Mouse (Mus musculus): ENCODE measurements around the gene 1600014C23Rik. TPM values are rescaled to one million over a fixed set of nuclear protein-coding genes. Genes with fewer than 3 reads are reported as not detected.
A peak's percentile ranks its signal among the peaks of the same experiment; 100 is the strongest.

Gene 1600014C23Rik
- total and polyA plus RNA-seq, 3 experiments, result 2.2 to 3.6 TPM; not detected in 1

DNA sequence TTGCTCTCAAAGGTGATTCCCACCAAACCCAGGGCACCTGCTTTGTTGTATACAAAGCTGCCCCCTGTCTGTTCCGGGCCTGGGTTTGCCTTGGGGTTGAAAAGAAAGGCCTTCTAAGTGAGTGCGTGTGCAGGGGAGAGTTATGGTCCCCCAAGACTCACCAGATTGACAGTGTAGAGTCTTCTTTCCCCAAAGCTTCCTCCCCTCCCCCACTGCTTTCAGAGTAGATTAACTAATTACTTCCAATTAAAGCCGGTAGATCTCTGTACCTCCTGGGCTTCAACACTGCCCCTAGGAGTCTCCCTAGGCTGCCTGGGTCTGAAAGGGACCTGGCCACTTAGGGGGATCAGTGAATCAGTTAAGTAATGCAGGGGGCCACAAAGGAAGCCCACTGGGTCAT, 689 bp upstream of the 1600014C23Rik start:
- Histone ChIP-seq H3K27me3 (ENCODE audit: insufficient read depth, low read length) (no peaks in the 10 kb centered on the region; the same call in 1 of the 2 replicates), H3K4me3 (ENCODE audit: low read depth, low read length) (peak overlapping the region; percentile 74), H3K4me1 (ENCODE audit: insufficient read depth, low read depth, low read length) (peaks cover 88% of the 10 kb centered on the region), H3K9me3 (replicated peaks) (no peaks in the 10 kb centered on the region), H3K36me3 (replicated peaks) (peaks cover 8% of the 10 kb centered on the region)
- DNase-seq (ENCODE audit: low spot score) (no peak), ATAC-seq (ENCODE audit: extremely low read depth, insufficient number of reproducible peaks, low FRiP score, poor library complexity, severe bottlenecking) (no peak)
- no peak for TF ChIP-seq CTCF (IDR thresholded peaks at IDR 0.05; ENCODE audit: low read depth, low read length)
- no peak for TF ChIP-seq POLR2AphosphoS5 (IDR thresholded peaks at IDR 0.05; ENCODE audit: insufficient replicate concordance, low read depth, low read length)
- TF ChIP-seq GATA1 (IDR thresholded peaks at IDR 0.05; ENCODE audit: borderline replicate concordance, low read length), result no peak
- TF ChIP-seq TAL1 (conservative IDR thresholded peaks at IDR 0.05; ENCODE audit: low read depth, low read length), result no peak
- TF ChIP-seq GATA2 (IDR thresholded peaks at IDR 0.05; ENCODE audit: borderline replicate concordance, low read depth, low read length), result no peak

DNA sequence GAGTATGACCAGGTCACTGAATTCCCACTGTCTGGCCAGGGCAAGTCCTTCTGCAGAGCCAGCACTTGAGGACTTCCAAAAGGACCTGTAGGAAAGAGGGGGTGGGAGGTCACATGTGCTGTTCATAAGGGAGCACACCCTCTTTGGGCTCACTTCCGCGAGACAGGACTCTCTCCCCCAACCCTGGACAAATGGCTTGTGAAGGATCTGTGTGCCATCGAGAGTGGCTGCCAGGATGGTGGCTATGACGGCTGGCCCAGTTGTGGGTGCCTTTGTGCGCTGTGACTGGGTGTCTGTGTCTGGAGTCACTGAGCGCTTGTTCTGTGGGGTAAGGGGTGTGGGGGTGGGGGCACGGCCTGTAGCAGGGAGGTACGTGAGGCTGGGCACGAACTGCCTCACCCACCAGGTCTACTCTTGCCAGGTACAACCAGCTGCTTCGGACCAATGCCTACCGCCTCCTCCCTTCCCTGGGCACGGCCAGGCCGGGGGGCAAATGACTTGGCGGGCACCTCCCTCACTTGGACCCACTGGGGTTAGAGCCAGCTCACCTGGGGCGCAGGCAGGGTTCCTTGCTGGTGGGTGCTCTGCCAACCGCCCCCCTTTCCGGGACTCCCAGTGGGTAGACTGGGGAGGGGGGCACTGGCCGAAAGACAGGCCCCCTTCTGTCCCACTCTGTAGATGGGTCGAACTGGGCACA, 458 bp downstream of the 1600014C23Rik start:
- no peak for ATAC-seq (ENCODE audit: extremely low read depth, insufficient number of reproducible peaks, low FRiP score, poor library complexity, severe bottlenecking)
- Histone ChIP-seq H3K27me3 (ENCODE audit: insufficient read depth, low read length) (no peaks in the 10 kb centered on the region; the same call in 1 of the 2 replicates), H3K4me3 (ENCODE audit: low read depth, low read length) (peak overlapping the region; percentile 74), H3K36me3 (replicated peaks) (peaks cover 9% of the 10 kb centered on the region), H3K9me3 (replicated peaks) (no peaks in the 10 kb centered on the region), H3K4me1 (ENCODE audit: insufficient read depth, low read depth, low read length) (peaks cover 95% of the 10 kb centered on the region)
- no peak for TF ChIP-seq CTCF (IDR thresholded peaks at IDR 0.05; ENCODE audit: low read depth, low read length)
- TF ChIP-seq TAL1 (conservative IDR thresholded peaks at IDR 0.05; ENCODE audit: low read depth, low read length), result no peak
- TF ChIP-seq POLR2AphosphoS5 (IDR thresholded peaks at IDR 0.05; ENCODE audit: insufficient replicate concordance, low read depth, low read length), result no peak
- TF ChIP-seq GATA2 (IDR thresholded peaks at IDR 0.05; ENCODE audit: borderline replicate concordance, low read depth, low read length), result no peak
- TF ChIP-seq GATA1 (IDR thresholded peaks at IDR 0.05; ENCODE audit: borderline replicate concordance, low read length), result no peak
- DNase-seq (ENCODE audit: low spot score), result no peak

- DNase-seq (ENCODE audit: low spot score), result peak; percentile 54
Observed at GRCm38 (mm10) chr17:45731172-45731864, 2.3 kb downstream of the 1600014C23Rik start.

GRCm38 (mm10) chr17:45730696-45731095, 2.9 kb downstream of the 1600014C23Rik start:
- TF ChIP-seq GATA2 (IDR thresholded peaks at IDR 0.05; ENCODE audit: borderline replicate concordance, low read depth, low read length) (no peak), CTCF (IDR thresholded peaks at IDR 0.05; ENCODE audit: low read depth, low read length) (no peak), POLR2AphosphoS5 (IDR thresholded peaks at IDR 0.05; ENCODE audit: insufficient replicate concordance, low read depth, low read length) (no peak), TAL1 (conservative IDR thresholded peaks at IDR 0.05; ENCODE audit: low read depth, low read length) (no peak), GATA1 (IDR thresholded peaks at IDR 0.05; ENCODE audit: borderline replicate concordance, low read length) (no peak)
- ATAC-seq (ENCODE audit: extremely low read depth, insufficient number of reproducible peaks, low FRiP score, poor library complexity, severe bottlenecking) (no peak), DNase-seq (ENCODE audit: low spot score) (no peak)
- Histone ChIP-seq H3K27me3 (ENCODE audit: insufficient read depth, low read length) (no peaks in the 10 kb centered on the region; the same call in 1 of the 2 replicates), H3K4me3 (ENCODE audit: low read depth, low read length) (no peak overlapping the region), H3K36me3 (replicated peaks) (peaks cover 8% of the 10 kb centered on the region), H3K4me1 (ENCODE audit: insufficient read depth, low read depth, low read length) (peaks cover 99% of the 10 kb centered on the region), H3K9me3 (replicated peaks) (no peaks in the 10 kb centered on the region)

More at GRCm38 (mm10) chr17:45731172-45731864, 2.3 kb downstream of the 1600014C23Rik start:
- Histone ChIP-seq H3K9me3 (replicated peaks) (no peaks in the 10 kb centered on the region), H3K36me3 (replicated peaks) (peaks cover 8% of the 10 kb centered on the region), H3K4me3 (ENCODE audit: low read depth, low read length) (no peak overlapping the region), H3K4me1 (ENCODE audit: insufficient read depth, low read depth, low read length) (peaks cover 99% of the 10 kb centered on the region), H3K27me3 (ENCODE audit: insufficient read depth, low read length) (no peaks in the 10 kb centered on the region; the same call in 1 of the 2 replicates)
- no peak for ATAC-seq (ENCODE audit: extremely low read depth, insufficient number of reproducible peaks, low FRiP score, poor library complexity, severe bottlenecking)
- TF ChIP-seq CTCF (IDR thresholded peaks at IDR 0.05; ENCODE audit: low read depth, low read length) (peak; percentile 92), GATA2 (IDR thresholded peaks at IDR 0.05; ENCODE audit: borderline replicate concordance, low read depth, low read length) (no peak), GATA1 (IDR thresholded peaks at IDR 0.05; ENCODE audit: borderline replicate concordance, low read length) (no peak), POLR2AphosphoS5 (IDR thresholded peaks at IDR 0.05; ENCODE audit: insufficient replicate concordance, low read depth, low read length) (no peak), TAL1 (conservative IDR thresholded peaks at IDR 0.05; ENCODE audit: low read depth, low read length) (no peak)

GRCm38 (mm10) chr17:45729387-45729786, 4.3 kb downstream of the 1600014C23Rik start:
- TF ChIP-seq GATA1 (IDR thresholded peaks at IDR 0.05; ENCODE audit: borderline replicate concordance, low read length) (no peak), POLR2AphosphoS5 (IDR thresholded peaks at IDR 0.05; ENCODE audit: insufficient replicate concordance, low read depth, low read length) (no peak)
- peaks cover 99% of the 10 kb centered on the region for H3K4me1 ChIP-seq (ENCODE audit: insufficient read depth, low read depth, low read length)
- peaks cover 19% of the 10 kb centered on the region for H3K36me3 ChIP-seq (replicated peaks)
- H3K27me3 ChIP-seq (ENCODE audit: insufficient read depth, low read length), result no peaks in the 10 kb centered on the region; the same call in 1 of the 2 replicates
- DNase-seq (ENCODE audit: low spot score), result no peak
- ATAC-seq (ENCODE audit: extremely low read depth, insufficient number of reproducible peaks, low FRiP score, poor library complexity, severe bottlenecking), result no peak
- H3K9me3 ChIP-seq (replicated peaks), result no peaks in the 10 kb centered on the region
- H3K4me3 ChIP-seq (ENCODE audit: low read depth, low read length), result peak overlapping the region; percentile 47; the same call in 1 of the 2 replicates

Data from G1E (cell line).